Mouse (Mus musculus): ENCODE measurements around the gene Gm5861. TPM values are rescaled to one million over a fixed set of nuclear protein-coding genes. Genes with fewer than 3 reads are reported as not detected.
"Not testable (repeated sequence)": the region's sequence is repeated elsewhere in the genome, so short reads cannot be mapped to it uniquely, and the experiment has no call there.

The Gm5861 gene
- not detected in 2 replicates for polyA plus RNA-seq (2015; fragmentation: Nextera tagmentation; extraction: Ambion mirVana)

- H3K36me3 ChIP-seq; H3K4me3 ChIP-seq; H3K4me2 ChIP-seq; H3K9ac ChIP-seq; H3K27ac ChIP-seq; ATAC-seq (replicated peaks; ENCODE audit: insufficient number of reproducible peaks, insufficient read depth, low FRiP score, low read depth); H3K9me3 ChIP-seq (replicated peaks); H3K4me1 ChIP-seq (replicated peaks); H3K27me3 ChIP-seq: not testable (repeated sequence)
- 53% methylated on average over 3 of the region's 3 CpGs for WGBS
These were observed at the start of gene Gm5861 for GRCm38 (mm10) chr5:11182772-11183171. TSS of gene Gm5861 (plus strand) at chr5:11183072.

GRCm38 (mm10) chr5:11138031-11138430 is 44.8 kb upstream of the Gm5861 start:
- 84% methylated on average over 12 of the region's 12 CpGs for WGBS
- H3K4me3 ChIP-seq; H3K36me3 ChIP-seq; H3K9ac ChIP-seq; H3K9me3 ChIP-seq (replicated peaks); H3K4me2 ChIP-seq; H3K27ac ChIP-seq; H3K4me1 ChIP-seq (replicated peaks); ATAC-seq (replicated peaks; ENCODE audit: insufficient number of reproducible peaks, insufficient read depth, low FRiP score, low read depth); H3K27me3 ChIP-seq: not testable (repeated sequence)

Other genes starting within 250 kb of the Gm5861 start
- not detected in 2 replicates for gene Gm8871, start 235.3 kb upstream of the Gm5861 start, polyA plus RNA-seq (2015; fragmentation: Nextera tagmentation; extraction: Ambion mirVana)
- gene Gm8857, start 235.3 kb upstream of the Gm5861 start, polyA plus RNA-seq (2015; fragmentation: Nextera tagmentation; extraction: Ambion mirVana), result not detected in 2 replicates
- gene Gm8879, start 55.4 kb upstream of the Gm5861 start, polyA plus RNA-seq (2015; fragmentation: Nextera tagmentation; extraction: Ambion mirVana), result not detected in 2 replicates
- gene Gm8890, start 73.0 kb downstream of the Gm5861 start, polyA plus RNA-seq (2015; fragmentation: Nextera tagmentation; extraction: Ambion mirVana), result not detected in 2 replicates
- not detected in 2 replicates for gene Speer1, start 158.4 kb downstream of the Gm5861 start, polyA plus RNA-seq (2015; fragmentation: Nextera tagmentation; extraction: Ambion mirVana)
- not detected in 2 replicates for gene Gm8897, start 233.3 kb downstream of the Gm5861 start, polyA plus RNA-seq (2015; fragmentation: Nextera tagmentation; extraction: Ambion mirVana)

Measured in heart, embryonic 15.5 days (tissue).